8 mouse cellular contexts compared by ENCODE assay signal in the genomic region with DNA sequence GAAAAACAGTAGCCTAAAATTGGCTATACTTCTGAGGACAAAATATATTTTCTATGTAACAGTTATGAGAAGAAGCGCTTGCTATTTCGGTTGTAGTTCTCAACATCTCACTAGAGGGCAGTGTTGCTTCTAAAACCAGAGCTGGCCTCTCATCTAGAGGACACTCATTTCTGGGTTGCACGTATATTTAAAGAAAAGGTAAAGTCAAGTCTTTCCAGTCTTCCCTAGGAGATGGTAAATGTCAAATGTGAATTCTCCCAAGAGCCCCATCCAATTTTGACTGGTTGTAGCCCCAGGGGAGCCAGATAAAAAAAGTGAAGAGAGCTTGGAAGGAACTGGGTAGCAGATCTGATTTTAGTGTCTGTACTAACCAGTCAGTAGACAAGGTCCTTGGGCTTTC. TPM values are rescaled to one million over a fixed set of nuclear protein-coding genes. Genes with fewer than 3 reads are reported as not detected.
DNase-seq lines count a peak whose midpoint lies in the region.

No protein-coding gene starts in this region.

- peak; percentile 50 for DNase-seq in adrenal gland, adult 2 months
- no peak for DNase-seq in adrenal gland, postnatal 25 days
- DNase-seq in MEL-GATA-1-ER (ENCODE audit: extremely low read depth, low read depth): peak; percentile 30
- peak; percentile 80 to 85 for DNase-seq in cerebellum, postnatal 14 days
- DNase-seq in heart, postnatal 10 days: peak; percentile 79 to 85
- peak; percentile 39 to 92 for DNase-seq in layer of hippocampus, adult 18-20 months (ENCODE audit: low spot score in 2 of 2)
- DNase-seq in lung, postnatal 10 days: peak; percentile 81
- DNase-seq in retina, postnatal 1 day: peak; percentile 86

- intact Hi-C loops in heart, postnatal 10 days (cut with DNase I): loop anchor here (1.0 kb wide), 2 partner anchors 332 to 434 kb away; no protein-coding TSS in a partner anchor

RNA-seq across cellular contexts. Expression of a gene that starts 1.3 kb away (rescaled TPM):
- 1 to 10 TPM; 3.4 to 5.7 TPM for total RNA-seq in adrenal gland, adult 2 months (2021)
- polyA plus RNA-seq in adrenal gland, adult 2 months (2012; rRNA removed): 1.9 and 2.0 TPM in 2 replicates
- 5.0 TPM in 2 replicates for total RNA-seq in adrenal gland, postnatal 25 days (2021)
- 1 to 10 TPM; 5.0 to 6.2 TPM for total RNA-seq in heart, postnatal 10 days (2021)
- 10 to 100 TPM; 31.0 to 33.7 TPM for total RNA-seq in layer of hippocampus, adult 18-20 months (2021)

RNA-seq across cellular contexts. Expression of a gene that starts 41.2 kb away (rescaled TPM):
- total RNA-seq in adrenal gland, adult 2 months (2021): not detected
- not detected in 2 replicates for polyA plus RNA-seq in adrenal gland, adult 2 months (2012; rRNA removed)
- total RNA-seq in adrenal gland, postnatal 25 days (2021): 0.70 TPM in 1 of 2 replicates, not detected in the other
- not detected for total RNA-seq in heart, postnatal 10 days (2021)
- total RNA-seq in layer of hippocampus, adult 18-20 months (2021): 1 to 10 TPM in 1 of 2 experiments, under 1 TPM in 1; 0.50 to 1.0 TPM
